Mouse (Mus musculus): ENCODE results near the gene Pkd1l1. TPM values are rescaled to one million over a fixed set of nuclear protein-coding genes. Genes with fewer than 3 reads are reported as not detected.

Gene Pkd1l1
- polyA plus RNA-seq, 1 experiment from 2014 or later, result 0.11 TPM

GRCm38 (mm10) chr11:8836176-8836575 is 136.9 kb downstream of the Pkd1l1 start:
- 94% methylated on average over 6 of the region's 6 CpGs for WGBS
- H3K27ac ChIP-seq (replicated peaks in 1 of 2; ENCODE audit: control insufficient read depth in 1 of 2, insufficient read depth in 1 of 2, low read depth in 2 of 2, low read length in 2 of 2), result no peak overlapping the region

GRCm38 (mm10) chr11:8834121-8834520 is 138.9 kb downstream of the Pkd1l1 start:
- no peak overlapping the region for H3K4me2 ChIP-seq (ENCODE audit: low read length)
- H3K27me3 ChIP-seq (ENCODE audit: control insufficient read depth, insufficient read depth, low read length), result no peaks in the 10 kb centered on the region
- H3K9me3 ChIP-seq (ENCODE audit: control insufficient read depth, low read length), result no peaks in the 10 kb centered on the region
- H3K4me1 ChIP-seq (ENCODE audit: control insufficient read depth in 2 of 2, insufficient read depth in 2 of 2, low read length in 2 of 2), result peaks cover 0 to 1% of the 10 kb centered on the region in 2 experiments; a peak in 2 of 4 replicates
- H3K4me3 ChIP-seq (ENCODE audit: control insufficient read depth in 1 of 2, insufficient read depth in 1 of 2, low read depth in 1 of 2, low read length in 2 of 2), result no peak overlapping the region
- no peaks in the 10 kb centered on the region for H3K36me3 ChIP-seq (ENCODE audit: control insufficient read depth, insufficient read depth, low read length)
- 81% methylated on average over 4 of the region's 4 CpGs for WGBS
- no peak overlapping the region for H3K27ac ChIP-seq (replicated peaks in 1 of 2; ENCODE audit: control insufficient read depth in 1 of 2, insufficient read depth in 1 of 2, low read depth in 2 of 2, low read length in 2 of 2)
- H3K9ac ChIP-seq (ENCODE audit: low read length), result no peak overlapping the region
- ATAC-seq (ENCODE audit: insufficient number of reproducible peaks, insufficient read depth, low FRiP score, low read depth), result no peak

More at GRCm38 (mm10) chr11:8836176-8836575, 136.9 kb downstream of the Pkd1l1 start:
- no peaks in the 10 kb centered on the region for H3K27me3 ChIP-seq (ENCODE audit: control insufficient read depth, insufficient read depth, low read length)
- H3K4me2 ChIP-seq (ENCODE audit: low read length), result no peak overlapping the region
- H3K9me3 ChIP-seq (ENCODE audit: control insufficient read depth, low read length), result no peaks in the 10 kb centered on the region
- H3K36me3 ChIP-seq (ENCODE audit: control insufficient read depth, insufficient read depth, low read length), result no peaks in the 10 kb centered on the region
- no peak overlapping the region for H3K9ac ChIP-seq (ENCODE audit: low read length)
- no peak for ATAC-seq (ENCODE audit: insufficient number of reproducible peaks, insufficient read depth, low FRiP score, low read depth)
- no peaks in the 10 kb centered on the region for H3K4me1 ChIP-seq (ENCODE audit: control insufficient read depth in 2 of 2, insufficient read depth in 2 of 2, low read length in 2 of 2)
- H3K4me3 ChIP-seq (ENCODE audit: control insufficient read depth in 1 of 2, insufficient read depth in 1 of 2, low read depth in 1 of 2, low read length in 2 of 2), result no peak overlapping the region

- Histone ChIP-seq H3K27me3 (ENCODE audit: control insufficient read depth, insufficient read depth, low read length) (no peaks in the 10 kb centered on the region), H3K9ac (ENCODE audit: low read length) (no peak overlapping the region), H3K27ac (replicated peaks in 1 of 2; ENCODE audit: control insufficient read depth in 1 of 2, insufficient read depth in 1 of 2, low read depth in 2 of 2, low read length in 2 of 2) (no peak overlapping the region), H3K36me3 (ENCODE audit: control insufficient read depth, insufficient read depth, low read length) (no peaks in the 10 kb centered on the region), H3K4me2 (ENCODE audit: low read length) (no peak overlapping the region), H3K4me1 (ENCODE audit: control insufficient read depth in 2 of 2, insufficient read depth in 2 of 2, low read length in 2 of 2) (peaks cover 8 to 11% of the 10 kb centered on the region in 2 experiments; a peak in 3 of 4 replicates), H3K4me3 (ENCODE audit: control insufficient read depth in 1 of 2, insufficient read depth in 1 of 2, low read depth in 1 of 2, low read length in 2 of 2) (no peak overlapping the region), H3K9me3 (ENCODE audit: control insufficient read depth, low read length) (no peaks in the 10 kb centered on the region)
- no peak for ATAC-seq (ENCODE audit: insufficient number of reproducible peaks, insufficient read depth, low FRiP score, low read depth)
- WGBS, result 56% methylated on average over 4 of the region's 4 CpGs
Observed at GRCm38 (mm10) chr11:8830551-8830950, 142.5 kb downstream of the Pkd1l1 start.

- no peak overlapping the region for H3K4me3 ChIP-seq (ENCODE audit: control insufficient read depth in 1 of 2, insufficient read depth in 1 of 2, low read depth in 1 of 2, low read length in 2 of 2)
- no peak overlapping the region for H3K4me2 ChIP-seq (ENCODE audit: low read length)
- no peak overlapping the region for H3K27ac ChIP-seq (replicated peaks in 1 of 2; ENCODE audit: control insufficient read depth in 1 of 2, insufficient read depth in 1 of 2, low read depth in 2 of 2, low read length in 2 of 2)
- H3K9me3 ChIP-seq (ENCODE audit: control insufficient read depth, low read length), result no peaks in the 10 kb centered on the region
- H3K9ac ChIP-seq (ENCODE audit: low read length), result no peak overlapping the region
- peaks cover 8 to 11% of the 10 kb centered on the region in 2 experiments; a peak in 3 of 4 replicates for H3K4me1 ChIP-seq (ENCODE audit: control insufficient read depth in 2 of 2, insufficient read depth in 2 of 2, low read length in 2 of 2)
- H3K36me3 ChIP-seq (ENCODE audit: control insufficient read depth, insufficient read depth, low read length), result no peaks in the 10 kb centered on the region
- no peaks in the 10 kb centered on the region for H3K27me3 ChIP-seq (ENCODE audit: control insufficient read depth, insufficient read depth, low read length)
- ATAC-seq (ENCODE audit: insufficient number of reproducible peaks, insufficient read depth, low FRiP score, low read depth), result no peak
- 95% methylated on average over 3 of the region's 3 CpGs for WGBS
Observed at GRCm38 (mm10) chr11:8829561-8829960, 143.5 kb downstream of the Pkd1l1 start.

- 46% methylated on average over 9 of the region's 9 CpGs for WGBS
- Histone ChIP-seq H3K9me3 (ENCODE audit: control insufficient read depth, low read length) (no peaks in the 10 kb centered on the region), H3K27ac (replicated peaks in 1 of 2; ENCODE audit: control insufficient read depth in 1 of 2, insufficient read depth in 1 of 2, low read depth in 2 of 2, low read length in 2 of 2) (0 out of 4 replicates have a peak overlapping the region, but pooled peaks of 1 of the 2 experiments have one; percentile 8), H3K9ac (ENCODE audit: low read length) (no peak overlapping the region), H3K4me2 (ENCODE audit: low read length) (no peak overlapping the region), H3K4me1 (ENCODE audit: control insufficient read depth in 2 of 2, insufficient read depth in 2 of 2, low read length in 2 of 2) (peaks cover 8 to 11% of the 10 kb centered on the region in 2 experiments; a peak in 3 of 4 replicates), H3K36me3 (ENCODE audit: control insufficient read depth, insufficient read depth, low read length) (no peaks in the 10 kb centered on the region), H3K27me3 (ENCODE audit: control insufficient read depth, insufficient read depth, low read length) (no peaks in the 10 kb centered on the region), H3K4me3 (ENCODE audit: control insufficient read depth in 1 of 2, insufficient read depth in 1 of 2, low read depth in 1 of 2, low read length in 2 of 2) (no peak overlapping the region)
- ATAC-seq (ENCODE audit: insufficient number of reproducible peaks, insufficient read depth, low FRiP score, low read depth), result no peak
Observed at GRCm38 (mm10) chr11:8828836-8829526, 144.1 kb downstream of the Pkd1l1 start.

GRCm38 (mm10) chr11:8826609-8827008 is 146.5 kb downstream of the Pkd1l1 start:
- H3K4me1 ChIP-seq (ENCODE audit: control insufficient read depth in 2 of 2, insufficient read depth in 2 of 2, low read length in 2 of 2), result peaks cover 8 to 11% of the 10 kb centered on the region in 2 experiments; a peak in 3 of 4 replicates
- no peaks in the 10 kb centered on the region for H3K27me3 ChIP-seq (ENCODE audit: control insufficient read depth, insufficient read depth, low read length)
- 78% methylated on average over 5 of the region's 5 CpGs for WGBS
- H3K27ac ChIP-seq (replicated peaks in 1 of 2; ENCODE audit: control insufficient read depth in 1 of 2, insufficient read depth in 1 of 2, low read depth in 2 of 2, low read length in 2 of 2), result no peak overlapping the region
- no peak overlapping the region for H3K4me2 ChIP-seq (ENCODE audit: low read length)
- H3K4me3 ChIP-seq (ENCODE audit: control insufficient read depth in 1 of 2, insufficient read depth in 1 of 2, low read depth in 1 of 2, low read length in 2 of 2), result no peak overlapping the region
- no peak for ATAC-seq (ENCODE audit: insufficient number of reproducible peaks, insufficient read depth, low FRiP score, low read depth)
- H3K9ac ChIP-seq (ENCODE audit: low read length), result no peak overlapping the region
- H3K36me3 ChIP-seq (ENCODE audit: control insufficient read depth, insufficient read depth, low read length), result no peaks in the 10 kb centered on the region
- no peaks in the 10 kb centered on the region for H3K9me3 ChIP-seq (ENCODE audit: control insufficient read depth, low read length)

- no peaks in the 10 kb centered on the region for H3K27me3 ChIP-seq (ENCODE audit: control insufficient read depth, insufficient read depth, low read length)
- H3K27ac ChIP-seq (replicated peaks in 1 of 2; ENCODE audit: control insufficient read depth in 1 of 2, insufficient read depth in 1 of 2, low read depth in 2 of 2, low read length in 2 of 2), result no peak overlapping the region
- no peak overlapping the region for H3K4me3 ChIP-seq (ENCODE audit: control insufficient read depth in 1 of 2, insufficient read depth in 1 of 2, low read depth in 1 of 2, low read length in 2 of 2)
- WGBS, result 56% methylated on average over 3 of the region's 3 CpGs
- H3K9me3 ChIP-seq (ENCODE audit: control insufficient read depth, low read length), result no peaks in the 10 kb centered on the region
- no peak for ATAC-seq (ENCODE audit: insufficient number of reproducible peaks, insufficient read depth, low FRiP score, low read depth)
- no peaks in the 10 kb centered on the region for H3K36me3 ChIP-seq (ENCODE audit: control insufficient read depth, insufficient read depth, low read length)
- H3K4me2 ChIP-seq (ENCODE audit: low read length), result no peak overlapping the region
- no peak overlapping the region for H3K9ac ChIP-seq (ENCODE audit: low read length)
- peaks cover 8 to 11% of the 10 kb centered on the region in 2 experiments; a peak in 3 of 4 replicates for H3K4me1 ChIP-seq (ENCODE audit: control insufficient read depth in 2 of 2, insufficient read depth in 2 of 2, low read length in 2 of 2)
Observed at GRCm38 (mm10) chr11:8826046-8826445, 147.0 kb downstream of the Pkd1l1 start.
